Mouse (Mus musculus) spleen, postnatal 36 days (tissue): ENCODE measurements around the gene Gm28053.
A peak's percentile ranks its signal among the peaks of the same experiment; 100 is the strongest.

Experiments used
- DNase-seq, 2 experiments: peaks; one replicate each; pipeline ENCODE4 v3.0.0; 2022; ENCODE audit warnings: low spot score in 2 of 2, mixed read lengths in 1 of 2

Gene Gm28053

GRCm38 (mm10) chr6:48689320-48689719 lies 29.1 kb upstream of the Gm28053 start:
- peak; percentile 72 to 78 for DNase-seq

DNA sequence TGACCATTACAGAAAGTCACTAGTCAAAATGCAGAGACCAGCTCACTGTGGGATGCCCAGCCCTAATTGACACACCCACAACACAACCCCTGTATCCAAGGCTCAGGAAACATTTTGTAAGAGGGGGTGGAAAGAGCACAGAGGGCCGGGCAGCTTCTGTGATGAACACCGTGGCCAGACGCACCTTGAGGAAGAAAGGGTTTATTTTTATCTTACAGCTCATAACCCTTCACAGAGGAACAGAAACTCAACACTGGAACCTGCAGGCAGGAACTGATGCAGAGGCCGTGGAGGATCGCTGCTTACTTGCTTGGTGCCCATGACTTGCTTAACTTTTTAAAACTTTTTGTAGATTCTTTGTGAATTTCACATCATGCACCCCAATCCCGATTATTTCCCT lies 25.4 kb upstream of the Gm28053 start:
- DNase-seq: peak; percentile 78 to 79

GRCm38 (mm10) chr6:48696830-48697554 lies 21.4 kb upstream of the Gm28053 start:
- DNase-seq: no peak

- no peak for DNase-seq
Observed at GRCm38 (mm10) chr6:48697555-48697930, 20.9 kb upstream of the Gm28053 start.

DNA sequence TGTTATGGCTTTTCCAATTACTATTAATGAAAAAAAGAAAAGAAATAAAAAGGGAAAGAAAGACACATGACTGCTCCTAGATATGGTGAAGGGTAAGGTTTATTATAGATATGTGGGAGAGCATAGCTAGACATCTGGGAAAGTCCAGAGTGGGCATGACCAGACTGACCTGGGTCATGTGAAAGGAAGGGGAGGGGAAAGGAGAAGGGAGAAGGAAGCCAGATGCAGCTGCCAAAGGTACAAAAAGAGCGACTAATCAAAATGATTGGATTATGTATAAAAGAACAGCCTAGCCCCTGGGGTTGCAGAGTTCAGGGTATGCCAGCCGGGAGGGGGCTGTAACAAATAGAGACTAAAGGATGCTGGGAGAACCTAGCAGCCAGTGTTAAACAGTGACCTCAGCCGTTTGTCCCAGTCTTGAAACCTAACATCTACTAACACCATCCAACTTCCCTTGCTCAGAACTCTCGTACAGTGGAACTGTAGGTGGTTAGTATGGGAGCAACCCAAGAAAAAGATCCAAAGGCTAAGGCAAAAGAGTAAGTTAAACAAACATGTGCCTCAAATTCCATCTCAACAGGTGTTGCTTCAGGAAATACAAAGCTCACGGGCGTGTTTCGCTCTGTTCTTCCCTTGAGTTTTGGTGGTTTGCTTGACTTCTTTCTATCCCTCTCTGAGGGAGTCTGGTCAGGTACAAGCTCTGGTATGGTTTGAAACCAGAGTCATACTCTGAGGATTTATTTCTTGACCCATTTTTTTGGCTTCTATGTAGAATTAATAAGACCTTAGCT lies 20.1 kb upstream of the Gm28053 start:
- DNase-seq: no peak

DNA sequence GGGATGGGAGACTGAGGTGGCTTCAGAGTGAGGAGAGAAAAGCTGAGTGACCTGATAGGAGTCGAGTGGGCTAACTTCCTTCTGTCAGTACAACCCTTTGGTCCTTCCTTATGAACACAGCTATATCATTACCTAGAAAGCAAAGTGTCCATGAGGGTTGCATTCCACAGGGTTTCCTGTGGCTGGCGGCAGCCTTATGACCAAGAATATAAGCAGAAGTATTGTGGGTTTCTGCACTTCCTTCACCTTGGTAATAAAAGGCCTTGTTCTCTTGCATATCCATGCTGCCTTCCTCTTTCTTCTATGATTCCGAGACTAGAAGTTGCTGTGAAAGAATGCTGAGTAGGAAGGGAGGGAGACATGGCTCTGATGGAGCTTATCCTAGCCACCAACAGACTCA lies 19.5 kb upstream of the Gm28053 start:
- no peak for DNase-seq

- peak; percentile 82 to 84 for DNase-seq
Observed at GRCm38 (mm10) chr6:48700251-48701075, 17.9 kb upstream of the Gm28053 start.

DNA sequence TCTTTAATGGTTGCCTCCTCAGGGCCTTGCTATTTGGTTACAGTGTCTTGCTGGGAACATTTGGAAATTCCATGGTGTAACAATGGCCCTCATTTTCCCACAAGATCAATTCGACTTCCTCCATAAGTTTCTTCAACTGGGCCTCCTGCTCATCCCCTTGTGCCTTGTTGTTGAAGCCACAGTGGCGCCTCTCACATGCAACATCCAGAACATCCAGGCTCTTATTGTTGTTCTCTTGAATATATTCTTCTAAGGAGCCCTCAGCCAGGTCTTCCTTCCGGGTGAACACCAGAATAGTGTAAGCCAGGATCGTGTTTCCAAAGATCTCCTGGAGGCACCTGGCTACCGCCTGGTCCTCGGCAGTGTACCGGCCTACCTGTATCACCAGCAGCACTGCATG lies 16.3 kb upstream of the Gm28053 start:
- no peak for DNase-seq

DNA sequence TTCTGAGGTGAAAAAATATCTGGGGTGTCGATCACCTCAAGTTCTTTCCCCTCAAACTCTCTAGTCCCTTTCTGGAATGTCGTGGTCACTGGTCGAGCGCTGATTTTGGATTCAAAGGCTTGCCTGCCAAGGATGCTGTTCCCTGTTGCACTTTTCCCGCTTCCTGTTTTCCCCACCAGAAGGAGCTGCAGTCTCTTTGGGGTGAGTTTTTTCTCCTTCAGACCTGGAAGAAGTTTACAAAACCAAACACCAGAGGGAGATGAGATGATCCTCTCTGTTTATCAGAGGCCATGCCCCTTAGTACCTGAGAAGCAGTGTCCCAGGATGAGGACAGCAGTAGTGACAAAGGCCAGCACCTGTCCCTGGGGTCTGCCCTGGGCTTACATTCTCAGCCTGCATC lies 15.8 kb upstream of the Gm28053 start:
- DNase-seq: no peak

- DNase-seq: no peak
Observed at GRCm38 (mm10) chr6:48704146-48704545, 14.3 kb upstream of the Gm28053 start.

GRCm38 (mm10) chr6:48706130-48706529 lies 12.3 kb upstream of the Gm28053 start:
- DNase-seq: no peak

GRCm38 (mm10) chr6:48720326-48720725 lies 1.9 kb downstream of the Gm28053 start:
- no peak for DNase-seq

GRCm38 (mm10) chr6:48723468-48723867 lies 5.1 kb downstream of the Gm28053 start:
- DNase-seq: no peak

GRCm38 (mm10) chr6:48725476-48725875 lies 7.1 kb downstream of the Gm28053 start:
- DNase-seq: peak; percentile 88 to 90

DNA sequence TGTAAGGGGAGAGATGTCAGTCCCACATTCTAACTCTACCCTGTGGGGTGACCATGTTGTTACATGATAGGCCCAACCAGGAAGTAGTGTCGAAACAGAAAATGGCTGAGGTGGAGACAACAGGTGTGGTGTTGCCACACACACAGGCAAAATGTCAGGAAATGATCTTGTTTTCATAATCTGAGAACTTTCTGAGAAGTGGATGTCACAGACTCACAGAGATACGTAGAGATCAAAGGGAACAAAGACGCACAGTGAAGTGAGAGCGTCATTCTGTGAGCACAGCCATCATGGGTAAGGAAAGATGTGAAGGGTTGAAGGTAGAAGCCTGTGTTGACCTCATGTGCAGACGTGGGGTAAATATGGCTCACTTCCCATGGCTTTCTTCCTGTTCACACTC lies 9.4 kb downstream of the Gm28053 start:
- no peak for DNase-seq

- DNase-seq: peak; percentile 92 to 93
Observed at GRCm38 (mm10) chr6:48732864-48733304, 14.5 kb downstream of the Gm28053 start.

- no peak for DNase-seq
Observed at GRCm38 (mm10) chr6:48733660-48734059, 15.3 kb downstream of the Gm28053 start.

DNA sequence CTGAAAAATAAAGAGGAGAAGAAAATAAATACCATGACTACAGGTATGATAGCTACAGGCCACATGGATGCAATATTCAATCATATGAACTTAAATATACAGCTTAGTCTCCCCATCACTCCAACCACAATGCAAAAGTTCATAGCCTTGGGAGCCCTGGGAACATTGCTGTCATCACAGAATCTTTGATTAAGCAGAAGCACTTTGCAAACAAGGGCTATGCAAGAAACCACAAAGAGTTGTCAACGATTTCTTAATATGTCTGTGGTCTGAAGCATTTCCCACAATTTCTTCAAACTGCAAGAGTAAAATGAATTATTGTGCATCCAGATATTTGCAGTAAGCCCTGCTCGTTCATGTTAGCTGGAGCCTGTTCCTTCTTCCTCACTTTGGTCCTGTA lies 18.6 kb downstream of the Gm28053 start:
- no peak for DNase-seq

DNA sequence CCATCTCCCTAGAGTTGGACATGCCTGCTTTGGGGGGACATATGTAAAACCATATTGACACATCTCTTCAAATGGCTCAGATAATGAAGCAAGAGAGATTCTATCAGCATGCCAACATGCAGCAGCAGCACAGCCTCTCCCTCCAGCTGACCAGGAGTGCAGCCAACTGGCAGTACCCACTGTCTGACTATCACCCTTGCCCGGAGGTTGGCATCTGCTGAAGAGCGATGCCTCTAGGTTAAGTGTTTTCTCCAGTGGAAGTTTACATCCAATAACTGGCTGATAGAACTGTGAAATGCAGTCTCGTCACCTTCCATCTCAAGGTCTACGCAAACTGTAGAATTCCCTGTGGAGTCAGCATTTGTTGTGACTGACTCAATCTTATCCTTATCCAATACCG lies 19.3 kb downstream of the Gm28053 start:
- no peak for DNase-seq

GRCm38 (mm10) chr6:48738961-48739779 lies 20.8 kb downstream of the Gm28053 start, which contains the start of gene Gimap1:
Gene Gimap1 (plus strand): TSS chr6:48739054.
- DNase-seq: peak; percentile 84

- no peak for DNase-seq
Observed at GRCm38 (mm10) chr6:48739780-48740055, 21.3 kb downstream of the Gm28053 start.
